Mouse (Mus musculus) spleen, adult 18-20 months (tissue): ENCODE results near the gene Rbbp4.

Experiments used
- DNase-seq, 2 experiments: peaks; one replicate each; pipeline ENCODE4 v3.0.0; 2022; ENCODE audit warnings: mixed read lengths in 2 of 2

Rbbp4 gene

GRCm38 (mm10) chr4:129351111-129351510 is 15.9 kb upstream of the Rbbp4 start:
- no peak for DNase-seq

DNA sequence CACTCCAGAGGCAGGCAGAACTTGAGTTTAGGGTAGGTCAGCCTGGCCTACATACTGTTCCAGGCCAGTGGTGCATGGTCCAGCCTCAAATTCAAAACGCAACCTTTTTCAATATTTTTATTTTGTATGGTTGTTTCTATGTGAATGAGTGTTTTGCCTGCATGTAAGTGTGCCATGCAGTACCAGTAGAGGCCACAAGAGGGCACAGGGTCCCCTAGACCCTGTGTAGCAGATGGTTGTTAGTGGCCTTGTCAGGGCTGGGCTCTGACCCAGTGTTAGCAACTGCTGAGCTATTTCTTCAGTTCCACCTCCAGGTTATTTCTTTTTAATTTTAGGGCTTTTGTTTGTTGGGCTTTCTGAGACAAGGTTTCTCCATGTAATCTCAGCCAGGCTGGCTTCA is 15.5 kb upstream of the Rbbp4 start:
- peak; percentile 45 to 76 for DNase-seq

- DNase-seq = no peak
Measured at GRCm38 (mm10) chr4:129346481-129347154, 11.4 kb upstream of the Rbbp4 start.

DNA sequence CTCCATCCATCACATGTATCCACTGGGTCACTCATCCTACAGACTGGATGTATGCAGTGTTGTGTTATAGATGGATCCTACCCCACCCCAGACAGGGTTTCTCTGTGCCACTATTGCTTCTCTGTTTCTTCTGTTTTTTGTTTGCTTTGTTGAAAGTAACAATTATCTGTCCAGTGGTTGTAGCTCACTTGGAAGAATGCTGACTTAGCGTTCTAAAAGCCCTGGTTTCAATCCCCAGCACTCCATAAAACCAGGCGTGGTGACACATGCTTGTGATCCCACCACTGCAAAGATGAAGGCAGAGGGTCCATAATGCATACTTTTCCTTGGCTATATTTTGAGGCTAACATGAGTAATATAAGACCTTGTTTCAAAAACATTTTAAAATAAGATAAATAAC is 7.5 kb upstream of the Rbbp4 start:
- DNase-seq = no peak

DNA sequence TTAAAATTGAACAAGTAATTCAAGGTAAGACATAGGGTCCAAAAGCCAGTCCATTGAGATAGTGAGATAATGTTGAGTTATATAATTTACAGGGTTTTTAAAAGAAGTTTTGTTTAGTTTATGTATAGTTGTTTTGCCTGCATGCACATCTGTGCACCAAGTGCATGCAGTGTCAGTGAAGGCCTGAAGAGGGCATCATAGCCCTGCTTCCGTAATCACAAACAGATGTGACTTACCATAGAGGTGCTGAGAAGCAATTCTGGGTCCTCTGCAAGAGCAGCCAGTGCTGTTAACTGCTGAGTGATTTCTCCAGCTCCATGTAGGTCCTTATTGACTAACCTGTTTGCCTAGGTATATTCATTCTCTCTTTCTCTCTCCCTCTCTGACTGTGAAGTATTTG is 6.7 kb upstream of the Rbbp4 start:
- no peak for DNase-seq

- DNase-seq = no peak
Measured at GRCm38 (mm10) chr4:129339743-129340142, 4.6 kb upstream of the Rbbp4 start.

DNA sequence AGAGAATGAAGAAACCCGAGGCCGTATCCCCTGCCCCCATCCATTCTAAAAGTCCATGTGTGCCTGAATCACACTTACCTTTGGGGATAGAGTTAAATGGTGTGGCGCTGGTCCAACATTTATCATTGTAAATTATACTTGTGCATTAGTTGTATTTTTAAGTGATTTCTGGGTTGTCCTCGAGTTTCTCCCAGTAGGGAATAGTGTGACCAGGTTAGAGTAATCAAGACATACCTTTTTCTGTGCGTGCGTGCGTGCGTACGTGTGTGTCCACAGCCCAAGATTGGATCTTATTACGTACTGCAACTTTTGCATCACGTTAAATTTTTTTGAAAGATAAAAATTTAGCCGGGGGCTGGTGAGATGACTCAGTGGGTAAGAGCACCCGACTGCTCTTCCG is 1.1 kb upstream of the Rbbp4 start:
- DNase-seq = no peak

DNA sequence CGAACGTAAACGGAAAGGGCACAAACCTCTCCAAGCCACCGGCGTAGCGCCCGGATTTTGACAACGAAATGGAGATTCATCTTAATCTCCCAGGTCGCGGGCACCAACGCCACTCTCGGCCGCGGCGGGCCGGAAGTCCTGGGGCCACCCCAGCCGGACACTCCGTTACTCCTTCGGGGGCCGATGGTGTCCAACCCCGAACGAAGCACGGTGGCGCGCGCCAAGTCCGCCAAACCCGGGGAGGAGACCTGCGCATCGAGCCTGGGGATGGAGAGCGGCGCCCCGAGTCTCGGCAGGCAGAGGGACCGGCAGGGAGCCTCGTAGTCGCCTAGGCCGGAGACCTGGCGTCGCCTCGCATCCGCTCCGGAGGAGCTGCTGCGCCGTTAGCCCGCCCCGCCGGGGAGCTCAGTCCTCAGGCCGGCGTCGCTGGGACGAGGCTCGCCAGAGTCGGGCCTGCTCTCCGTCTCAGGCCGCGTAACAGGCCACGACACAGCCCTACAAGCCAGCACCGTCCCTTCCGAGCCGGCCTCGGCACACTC is 424 bp downstream of the Rbbp4 start:
- no peak for DNase-seq

- no peak for DNase-seq
Measured at GRCm38 (mm10) chr4:129332846-129333245, 2.3 kb downstream of the Rbbp4 start.

DNA sequence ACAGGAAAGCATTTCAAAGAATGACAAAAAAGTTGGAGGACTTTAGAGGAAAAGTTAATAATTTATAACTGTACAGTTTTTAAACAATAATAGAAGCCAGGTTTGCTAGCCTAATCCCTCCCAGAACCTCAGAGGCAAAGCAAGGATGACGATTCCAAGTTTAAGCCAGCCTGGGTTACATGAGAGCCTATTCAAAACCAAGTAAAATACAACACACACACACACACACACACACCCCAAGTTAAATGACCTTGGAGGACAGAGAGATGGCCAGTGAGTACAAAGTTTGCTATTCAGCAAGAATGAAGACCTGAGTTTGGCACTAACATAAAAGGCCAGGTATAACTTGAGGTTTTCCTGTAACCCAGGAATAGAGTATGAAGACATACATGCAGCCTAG is 9.0 kb downstream of the Rbbp4 start:
- DNase-seq = no peak

- DNase-seq = no peak
Measured at GRCm38 (mm10) chr4:129324756-129325155, 10.4 kb downstream of the Rbbp4 start.

- no peak for DNase-seq
Measured at GRCm38 (mm10) chr4:129323491-129323890, 11.7 kb downstream of the Rbbp4 start.

- DNase-seq = no peak
Measured at GRCm38 (mm10) chr4:129322042-129322441, 13.1 kb downstream of the Rbbp4 start.

DNA sequence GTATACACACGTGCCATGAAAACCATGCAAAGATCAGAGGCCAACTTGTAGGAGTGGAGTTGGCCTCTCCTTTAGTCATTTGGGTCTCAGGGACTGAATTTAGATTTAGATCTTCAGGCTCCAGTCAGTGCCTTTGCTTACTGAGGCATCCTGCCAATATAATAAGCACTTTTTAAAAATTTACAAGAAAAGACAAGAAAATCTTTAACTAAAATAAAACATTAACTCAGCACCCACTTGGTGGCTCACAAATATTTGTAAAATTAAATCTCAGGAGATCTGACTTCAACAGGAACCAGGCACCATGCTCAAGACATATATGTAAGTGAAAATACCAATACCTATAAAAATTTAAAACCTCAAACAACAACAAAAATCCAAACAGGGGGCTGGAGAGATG is 14.3 kb downstream of the Rbbp4 start:
- no peak for DNase-seq

GRCm38 (mm10) chr4:129313886-129314285 is 21.3 kb downstream of the Rbbp4 start:
- no peak for DNase-seq

DNA sequence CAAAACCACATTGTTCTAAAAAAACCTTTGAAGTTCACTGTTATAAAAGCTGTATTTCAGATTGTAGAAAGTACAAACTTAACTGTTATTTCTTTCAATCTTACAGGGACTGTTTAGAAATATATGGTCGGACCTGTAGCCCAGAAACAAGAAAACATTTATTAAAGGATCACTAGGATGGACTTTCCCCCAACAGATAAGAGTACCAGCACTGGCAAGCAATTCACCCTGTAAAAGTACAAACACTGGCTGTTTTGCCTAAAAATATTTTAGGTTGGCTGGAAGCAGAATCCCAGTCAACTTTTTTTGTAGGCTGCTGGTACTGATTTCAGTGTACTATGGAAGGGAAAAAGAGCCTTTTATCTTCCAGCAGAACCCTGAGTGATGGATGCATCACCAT is 27.2 kb downstream of the Rbbp4 start:
- DNase-seq = no peak

GRCm38 (mm10) chr4:129304306-129304705 is 30.9 kb downstream of the Rbbp4 start:
- no peak for DNase-seq

DNA sequence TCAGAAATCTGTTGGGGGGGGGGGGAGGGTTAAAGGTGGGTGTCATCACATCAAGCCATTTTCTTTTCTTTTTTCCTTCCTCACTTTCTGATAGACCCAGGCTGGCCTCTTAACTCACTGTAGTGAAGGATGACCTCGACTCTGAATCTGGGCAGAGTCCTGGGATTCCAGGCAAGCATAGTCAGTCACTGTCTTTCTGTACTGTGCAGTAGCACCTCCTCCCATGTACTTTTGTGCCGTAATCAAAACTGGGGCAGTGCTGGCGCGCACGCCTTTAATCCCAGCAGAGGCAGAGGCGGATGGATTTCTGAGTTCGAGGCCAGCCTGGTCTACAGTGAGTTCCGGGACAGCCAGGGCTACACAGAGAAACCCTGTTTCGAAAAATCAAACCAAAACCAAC is 31.4 kb downstream of the Rbbp4 start:
- DNase-seq = no peak

- no peak for DNase-seq
Measured at GRCm38 (mm10) chr4:129303401-129303800, 31.8 kb downstream of the Rbbp4 start.

DNA sequence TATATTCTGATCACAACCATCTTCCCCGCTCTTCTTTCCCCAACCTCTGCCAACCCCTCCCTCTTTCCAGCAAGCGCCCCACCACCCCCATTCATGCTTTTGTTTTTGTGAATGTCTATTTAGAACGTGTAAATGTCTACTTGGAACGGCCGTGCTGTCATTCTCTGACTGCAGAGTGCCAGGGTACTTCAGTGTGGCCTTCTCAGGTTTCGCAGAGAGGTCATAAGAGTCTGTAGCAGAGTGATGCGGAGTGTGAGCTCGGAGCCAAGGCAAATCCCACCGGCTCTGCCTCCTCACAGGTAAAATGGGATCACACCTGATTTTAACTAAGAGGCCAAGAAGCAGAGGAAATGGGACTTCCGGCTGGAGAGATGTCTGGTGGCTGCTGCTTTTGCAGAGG is 36.0 kb downstream of the Rbbp4 start:
- DNase-seq = no peak

- no peak for DNase-seq
Measured at GRCm38 (mm10) chr4:129297724-129298123, 37.4 kb downstream of the Rbbp4 start.

- DNase-seq = no peak
Measured at GRCm38 (mm10) chr4:129296066-129296465, 39.1 kb downstream of the Rbbp4 start.

DNA sequence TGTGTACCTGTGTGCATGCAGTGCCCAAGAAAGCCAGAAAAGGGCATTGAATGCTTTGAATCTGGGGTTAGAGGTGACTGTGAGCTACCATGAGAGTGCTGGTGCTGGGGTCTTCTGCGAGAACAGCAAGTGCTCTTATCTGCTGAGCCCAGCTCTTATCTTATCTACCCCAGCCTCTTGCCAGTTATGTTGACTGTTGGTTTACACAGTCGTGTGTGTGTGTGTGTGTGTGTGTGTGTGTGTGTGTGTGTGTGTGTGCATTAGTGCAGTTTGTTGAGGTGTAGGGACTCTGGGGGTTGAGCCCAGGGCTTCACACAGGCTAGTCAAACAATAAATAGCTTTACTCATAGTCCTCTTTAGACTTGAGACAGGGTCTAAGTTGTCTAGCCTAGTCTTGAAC is 40.0 kb downstream of the Rbbp4 start:
- DNase-seq = no peak

GRCm38 (mm10) chr4:129293702-129294101 is 41.5 kb downstream of the Rbbp4 start:
- DNase-seq = no peak

GRCm38 (mm10) chr4:129292831-129293230 is 42.3 kb downstream of the Rbbp4 start:
- no peak for DNase-seq
